Mouse (Mus musculus) adrenal gland, postnatal 0 days (tissue): ENCODE results near the gene Fam71f2. TPM values are rescaled to one million over a fixed set of nuclear protein-coding genes. Genes with fewer than 3 reads are reported as not detected.

ENCODE experiments used
- polyA plus RNA-seq: library from polyadenylated mRNA; unstranded; fragments of >200 nt; fragmentation: Nextera tagmentation; extraction: Ambion mirVana; gene quantifications from 2 replicates; pipeline ENCODE4 v1.2.1, GENCODE M21; 2015

The Fam71f2 gene
- polyA plus RNA-seq = 0.22 TPM in 1 of 2 replicates, not detected in the other

DNA sequence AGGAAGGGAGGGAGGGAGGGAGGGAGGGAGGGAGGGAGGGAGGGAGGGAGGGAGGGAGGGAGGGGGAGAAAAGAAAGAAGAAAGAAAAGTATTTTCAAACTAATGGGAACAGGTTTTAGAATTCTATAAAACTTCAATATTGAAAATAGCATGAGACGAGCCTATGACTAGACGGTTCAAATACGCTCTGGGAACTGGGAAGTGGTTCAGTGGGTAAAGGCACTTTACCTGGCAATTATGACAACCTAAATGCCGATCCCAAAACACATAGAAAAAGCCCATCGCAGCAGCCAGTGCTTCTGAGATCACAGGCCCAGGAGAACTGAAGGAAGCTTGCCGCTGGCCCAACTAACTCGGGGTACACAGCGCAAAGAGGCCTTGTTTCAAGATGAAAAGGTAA is at the start of gene Fam71f2:
TSS of gene Fam71f2 (plus strand) at position 301 of the 400 bp plus-strand sequence.

GRCm38 (mm10) chr6:29272312-29273072 is 6.9 kb upstream of the Fam71f2 start, which contains the start of gene Hilpda:
Gene Hilpda, plus strand, starts transcription at chr6:29272488.

DNA sequence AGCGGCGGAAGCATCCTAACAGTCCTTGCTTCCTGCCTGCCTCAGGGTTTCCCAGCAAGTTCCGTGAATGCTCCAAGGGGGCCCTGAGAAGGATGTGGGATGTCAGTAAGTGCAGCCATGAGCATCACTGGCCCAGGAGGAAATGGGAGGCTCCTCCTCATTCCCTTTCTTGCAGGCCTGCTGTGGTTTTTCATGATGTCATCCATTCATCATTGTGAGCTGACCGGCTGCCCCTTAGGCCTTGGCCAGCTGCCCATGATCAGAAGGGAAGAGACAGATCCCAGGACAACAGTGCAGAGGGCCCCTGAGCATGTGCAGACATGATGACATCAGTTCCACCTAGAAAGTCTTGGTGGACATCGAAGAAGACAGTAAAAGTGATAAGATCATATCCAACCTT is 39.5 kb downstream of the Fam71f2 start, which contains the start of gene Fam71f1:
TSS of gene Fam71f1 (plus strand) at position 262 of the 400 bp plus-strand sequence.

Other genes starting within 250 kb of the Fam71f2 start
- gene Lep, start 219.4 kb upstream of the Fam71f2 start, polyA plus RNA-seq = not detected in 2 replicates
- 14.1 and 17.4 TPM in 2 replicates for gene Rbm28, start 114.6 kb upstream of the Fam71f2 start, polyA plus RNA-seq
- 3.7 and 5.0 TPM in 2 replicates for gene Prrt4, start 100.0 kb upstream of the Fam71f2 start, polyA plus RNA-seq
- 23.4 and 44.1 TPM in 2 replicates for gene Impdh1, start 63.2 kb upstream of the Fam71f2 start, polyA plus RNA-seq
- 35.7 and 39.2 TPM in 2 replicates for gene Hilpda, start 7.1 kb upstream of the Fam71f2 start, polyA plus RNA-seq
- gene Fam71f1, start 39.5 kb downstream of the Fam71f2 start, polyA plus RNA-seq = 0.11 TPM in 1 of 2 replicates, not detected in the other
- 204 and 210 TPM in 2 replicates for gene Calu, start 68.5 kb downstream of the Fam71f2 start, polyA plus RNA-seq
- 0.28 and 1.2 TPM in 2 replicates for gene Opn1sw, start 108.9 kb downstream of the Fam71f2 start, polyA plus RNA-seq
- gene Ccdc136, start 116.7 kb downstream of the Fam71f2 start, polyA plus RNA-seq = 8.8 and 13.6 TPM in 2 replicates
- gene Flnc, start 153.7 kb downstream of the Fam71f2 start, polyA plus RNA-seq = 2.9 and 3.7 TPM in 2 replicates
- 380 and 427 TPM in 2 replicates for gene Atp6v1f, start 188.1 kb downstream of the Fam71f2 start, polyA plus RNA-seq
- gene Atp6v1fnb, start 191.8 kb downstream of the Fam71f2 start, polyA plus RNA-seq = not detected in 2 replicates
- gene Kcp, start 228.4 kb downstream of the Fam71f2 start, polyA plus RNA-seq = 4.1 and 5.9 TPM in 2 replicates
- 6.1 and 6.5 TPM in 2 replicates for gene Irf5, start 247.0 kb downstream of the Fam71f2 start, polyA plus RNA-seq